Mouse (Mus musculus) c-Kit-positive CD71-positive TER-119-positive erythroid progenitor cells, embryonic 14.5 days (primary cell): ENCODE measurements around the gene Accs.
A peak's percentile ranks its signal among the peaks of the same experiment; 100 is the strongest.

Experiments used
- DNase-seq: peaks from one replicate; pipeline ENCODE4 v3.0.0-alpha.2; 2013; ENCODE audit warnings: low spot score

The Accs gene

DNA sequence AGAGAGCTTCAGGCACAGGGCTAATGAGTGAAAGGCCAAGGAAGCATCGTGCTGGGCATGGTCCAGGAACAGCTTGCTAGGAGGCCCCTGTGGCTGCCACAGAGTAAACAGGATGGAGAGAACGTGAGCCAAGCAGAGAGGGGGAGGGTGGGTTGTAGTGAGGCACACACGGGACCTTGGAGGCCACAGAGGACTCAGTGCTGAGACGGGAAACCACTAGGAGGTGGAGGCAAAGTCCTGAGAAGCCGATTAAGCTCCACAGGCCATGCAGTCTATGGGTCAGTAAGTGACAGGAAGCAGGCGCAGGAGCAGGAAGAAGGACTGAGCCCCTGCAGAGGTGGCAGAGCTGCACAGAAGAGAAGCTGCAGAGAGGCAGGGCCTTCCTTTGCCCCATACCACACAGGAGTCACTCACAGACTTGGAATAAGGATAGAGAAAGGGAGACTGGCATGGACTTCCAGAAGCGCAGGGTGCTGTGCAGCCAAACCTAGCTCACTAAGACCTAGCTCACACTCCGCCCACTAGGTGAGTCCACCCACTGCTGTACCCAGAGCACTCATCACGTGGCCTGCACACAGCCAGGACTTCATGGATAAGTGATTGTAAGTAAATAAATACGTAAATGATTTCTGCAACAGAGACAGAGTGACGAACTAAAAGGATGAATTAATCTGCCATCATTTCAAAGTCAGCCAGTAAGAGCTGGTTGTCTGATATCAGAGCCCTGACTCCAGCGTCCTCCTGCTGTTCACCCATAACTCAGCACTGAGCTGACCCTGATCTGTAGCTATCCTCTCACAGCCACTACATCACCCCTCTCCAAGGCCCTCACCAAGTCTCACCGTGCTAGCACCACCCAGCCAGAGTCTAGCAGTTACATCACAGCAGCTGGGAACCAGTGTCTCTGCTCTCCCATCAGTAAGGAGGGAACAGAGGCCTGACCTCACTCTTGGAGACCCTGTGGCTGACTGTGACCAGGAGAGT, 57.9 kb downstream of the Accs start:
- no peak for DNase-seq

DNA sequence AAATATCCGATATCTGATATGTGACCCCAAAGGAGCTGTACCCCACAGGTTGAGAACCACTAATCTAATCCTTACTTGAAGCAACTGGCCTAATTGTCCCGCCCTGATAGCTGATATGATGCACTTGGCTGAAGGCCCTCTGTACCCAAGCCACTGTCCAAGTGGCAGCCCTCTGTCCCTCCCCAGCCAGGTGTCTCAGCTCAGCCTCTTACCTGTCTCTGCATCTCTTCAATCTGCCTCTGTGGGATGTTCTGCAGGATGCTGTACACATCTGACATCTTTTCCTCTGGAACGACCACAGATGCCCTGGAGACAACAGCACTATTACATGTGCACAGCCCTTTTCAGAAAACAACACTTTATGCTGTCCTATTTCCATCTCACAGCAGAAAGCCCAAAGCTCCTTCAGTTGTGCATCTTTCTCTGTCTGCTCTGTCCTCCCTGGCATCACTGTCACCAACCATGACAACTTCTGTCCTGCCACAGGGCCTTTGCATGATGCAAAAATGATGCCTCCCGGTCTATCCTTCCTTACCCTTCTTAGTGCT, 58.9 kb downstream of the Accs start:
- no peak for DNase-seq

DNA sequence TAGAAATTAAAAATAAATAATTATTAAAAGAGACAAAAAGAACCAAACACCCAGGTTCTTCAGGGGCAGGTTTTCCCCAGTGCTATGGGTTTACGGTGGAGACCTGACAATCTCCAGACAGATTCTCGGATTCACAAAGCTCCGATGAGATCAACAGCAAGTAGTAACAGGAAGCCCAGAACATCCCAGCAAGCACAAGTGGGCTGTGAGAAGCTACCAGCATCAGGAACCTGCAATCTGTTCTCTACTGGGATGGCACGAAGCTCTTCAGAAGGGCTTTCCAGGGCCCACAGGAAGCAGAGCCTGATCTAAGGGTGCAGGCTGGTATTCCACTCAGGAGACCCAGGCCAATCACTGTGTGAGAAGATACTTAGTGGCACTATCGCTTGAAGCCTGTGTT, 61.2 kb downstream of the Accs start:
- no peak for DNase-seq

DNA sequence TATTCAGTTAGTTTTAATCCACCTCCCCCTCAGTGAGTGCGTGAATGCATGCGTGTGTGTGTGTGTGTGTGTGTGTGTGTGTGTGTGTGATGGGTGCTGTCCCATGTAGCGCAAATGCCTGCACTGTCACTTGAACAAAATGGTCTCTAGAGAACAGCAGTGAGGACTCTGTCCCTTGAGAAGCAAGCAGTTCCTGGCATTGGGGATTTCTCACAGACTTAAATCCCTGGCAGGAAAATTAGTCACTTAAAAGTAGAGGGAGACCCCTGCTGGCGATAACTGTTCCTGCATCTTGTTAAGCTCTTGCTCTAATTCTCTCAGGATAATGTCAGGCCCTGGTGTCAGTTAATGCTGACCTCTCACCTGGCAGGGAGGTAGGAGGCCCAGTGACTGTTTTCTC, 63.6 kb downstream of the Accs start:
- peak; percentile 56 for DNase-seq

DNA sequence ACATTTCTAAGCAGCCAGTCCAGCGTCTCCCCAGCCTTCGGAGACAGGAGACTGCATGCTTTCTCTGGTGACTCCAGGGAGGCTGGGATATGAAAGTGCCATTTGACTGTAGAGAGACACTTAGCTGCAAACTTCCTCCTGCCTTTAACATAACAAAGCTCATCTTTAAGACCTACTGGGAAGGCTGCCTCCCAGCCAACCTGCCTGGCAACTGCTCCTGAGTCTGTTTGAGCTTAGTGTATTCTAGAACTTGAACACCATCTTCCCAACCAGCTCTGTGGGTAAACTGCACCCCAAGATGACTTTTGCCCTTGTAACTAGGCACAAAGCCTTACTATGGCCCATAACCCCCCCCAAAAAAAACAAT, 64.3 kb downstream of the Accs start:
- no peak for DNase-seq

DNA sequence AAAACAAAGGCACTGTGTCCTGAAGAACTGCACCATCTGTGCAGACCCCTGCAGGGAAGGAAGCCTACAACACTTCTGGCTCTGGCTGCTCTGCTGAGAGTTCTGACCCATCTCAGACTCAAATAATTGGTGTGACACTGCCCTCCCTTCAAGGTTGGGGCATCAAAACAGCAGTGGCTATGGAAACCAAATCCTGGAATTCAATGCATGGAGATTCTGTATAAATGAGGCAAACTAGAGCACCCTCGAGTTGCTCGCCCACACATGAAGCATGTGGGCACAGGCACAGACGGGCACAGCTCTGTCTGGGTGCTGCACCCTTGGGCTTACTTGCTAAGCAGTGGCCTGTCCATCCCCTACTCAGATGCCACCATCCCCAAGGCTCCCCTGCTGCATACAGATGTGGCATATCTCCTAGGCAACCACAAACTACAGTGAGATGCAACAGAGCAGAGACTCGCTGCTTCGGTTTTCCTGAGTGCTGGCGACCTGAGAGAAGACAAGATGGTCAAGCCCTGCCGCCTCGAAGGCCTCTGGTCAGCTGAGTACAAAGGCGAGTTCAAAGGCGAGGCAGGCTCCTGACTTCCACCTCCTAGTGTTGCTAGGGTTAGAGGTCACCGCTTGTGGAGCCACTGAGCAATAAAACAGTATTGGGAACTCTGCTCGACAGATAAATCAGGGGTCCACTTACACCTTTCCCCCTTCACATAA, 64.9 kb downstream of the Accs start:
- no peak for DNase-seq

DNA sequence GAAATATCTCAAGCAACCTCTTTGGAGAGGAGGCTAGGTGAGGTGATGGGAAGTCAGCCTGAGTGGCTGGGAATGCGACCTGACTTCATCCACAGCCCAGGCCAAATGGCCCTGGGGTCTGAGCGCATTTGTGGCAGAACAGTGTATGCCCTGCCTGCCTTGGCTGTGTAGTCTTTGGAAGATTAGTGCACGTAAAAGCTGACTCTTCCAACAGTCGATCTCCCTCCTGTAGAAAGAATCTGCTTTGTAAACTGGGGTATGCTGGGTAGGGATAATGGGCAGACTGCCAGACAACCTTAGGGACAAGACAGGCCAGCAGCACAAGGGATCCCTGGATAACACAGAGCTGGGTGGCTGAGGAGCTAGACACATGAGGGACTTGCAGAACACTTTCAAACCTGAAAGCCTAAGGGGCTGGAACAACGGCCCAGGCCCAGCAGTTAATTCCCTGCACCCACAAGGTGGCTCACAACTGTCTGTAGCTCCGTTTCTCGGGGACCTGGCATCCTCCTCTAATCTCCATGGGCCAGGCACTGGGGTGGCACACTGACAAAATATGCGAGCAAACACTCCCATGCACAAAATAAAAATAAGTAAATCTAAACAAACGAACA, 65.7 kb downstream of the Accs start:
- DNase-seq = no peak
